Mouse (Mus musculus): Measurements from ENCODE around the gene Mras.

GRCm38 (mm10) chr9:99341600-99341999 is 95.6 kb downstream of the Mras start:
- no peak for TF ChIP-seq CTCF (conservative IDR thresholded peaks at IDR 0.05; ENCODE audit: insufficient read depth, insufficient read length, low read depth, low read length)
- TF ChIP-seq POLR2A (IDR thresholded peaks at IDR 0.05; ENCODE audit: low read depth, low read length) = no peak
